Mouse (Mus musculus): Measurements from ENCODE around the gene Fntb. TPM values are rescaled to one million over a fixed set of nuclear protein-coding genes. Genes with fewer than 3 reads are reported as not detected.

Fntb gene
- 30.7 and 31.3 TPM in 2 replicates for polyA plus RNA-seq (2016; fragmentation: Nextera tagmentation; extraction: Ambion mirVana)

- Histone ChIP-seq H3K4me1 (peaks cover 21% of the 10 kb centered on the region), H3K4me3 (peak within 1 kb of the TSS; percentile 78), H3K9ac (peak within 1 kb of the TSS; percentile 81), H3K9me3 (replicated peaks) (no peaks in the 10 kb centered on the region), H3K27me3 (replicated peaks) (no peaks in the 10 kb centered on the region; the same call in 1 of the 2 replicates), H3K27ac (peak within 1 kb of the TSS; percentile 90), H3K36me3 (no peaks in the 10 kb centered on the region), H3K4me2 (peak within 1 kb of the TSS; percentile 74)
- ATAC-seq, result peak; percentile 98
- under 1% methylated on average over 31 of the region's 31 CpGs for WGBS (ENCODE audit: insufficient replicate concordance)
These were observed at the start of gene Fntb, which contains the start of gene Churc1 for GRCm38 (mm10) chr12:76765354-76765851. Fntb (plus strand) TSS chr12:76765589. Churc1 (plus strand) TSS chr12:76765538.

- Histone ChIP-seq H3K9me3 (replicated peaks) (no peaks in the 10 kb centered on the region), H3K36me3 (no peaks in the 10 kb centered on the region), H3K4me1 (peaks cover 25% of the 10 kb centered on the region), H3K4me3 (no peak overlapping the region), H3K27ac (no peak overlapping the region), H3K27me3 (replicated peaks) (peaks cover 8% of the 10 kb centered on the region), H3K9ac (no peak overlapping the region), H3K4me2 (no peak overlapping the region)
- 63% methylated on average over 4 of the region's 4 CpGs for WGBS (ENCODE audit: insufficient replicate concordance)
- ATAC-seq, result peak; percentile 66
These were observed 47.0 kb upstream of the Fntb start for GRCm38 (mm10) chr12:76718384-76718783.

- Histone ChIP-seq H3K27ac (no peak overlapping the region), H3K9me3 (replicated peaks) (no peaks in the 10 kb centered on the region), H3K36me3 (no peaks in the 10 kb centered on the region), H3K4me3 (no peak overlapping the region), H3K9ac (no peak overlapping the region), H3K4me1 (peaks cover 17% of the 10 kb centered on the region), H3K27me3 (replicated peaks) (no peaks in the 10 kb centered on the region; the same call in 1 of the 2 replicates), H3K4me2 (no peak overlapping the region)
- ATAC-seq, result no peak
These were observed 44.8 kb upstream of the Fntb start for GRCm38 (mm10) chr12:76720572-76720971.

GRCm38 (mm10) chr12:76722026-76722425 is 43.4 kb upstream of the Fntb start:
- Histone ChIP-seq H3K4me2 (no peak overlapping the region), H3K4me1 (peaks cover 17% of the 10 kb centered on the region), H3K4me3 (no peak overlapping the region), H3K36me3 (no peaks in the 10 kb centered on the region), H3K27ac (no peak overlapping the region), H3K9ac (no peak overlapping the region), H3K9me3 (replicated peaks) (no peaks in the 10 kb centered on the region), H3K27me3 (replicated peaks) (no peaks in the 10 kb centered on the region; the same call in 1 of the 2 replicates)
- no peak for ATAC-seq
- 71% methylated on average over 3 of the region's 3 CpGs for WGBS (ENCODE audit: insufficient replicate concordance)

- H3K4me2 ChIP-seq, result no peak overlapping the region
- H3K4me1 ChIP-seq, result no peaks in the 10 kb centered on the region
- peaks cover 7% of the 10 kb centered on the region for H3K9me3 ChIP-seq (replicated peaks)
- peaks cover 29% of the 10 kb centered on the region for H3K27me3 ChIP-seq (replicated peaks)
- H3K27ac ChIP-seq, result no peak overlapping the region
- 68% methylated on average over 4 of the region's 4 CpGs for WGBS (ENCODE audit: insufficient replicate concordance)
- no peaks in the 10 kb centered on the region for H3K36me3 ChIP-seq
- no peak for ATAC-seq
- no peak overlapping the region for H3K4me3 ChIP-seq
- no peak overlapping the region for H3K9ac ChIP-seq
These were observed 37.4 kb upstream of the Fntb start for GRCm38 (mm10) chr12:76727955-76728354.

GRCm38 (mm10) chr12:76750866-76751459 is 14.4 kb upstream of the Fntb start:
- Histone ChIP-seq H3K4me3 (no peak overlapping the region), H3K27ac (no peak overlapping the region), H3K4me2 (no peak overlapping the region), H3K4me1 (no peaks in the 10 kb centered on the region), H3K36me3 (no peaks in the 10 kb centered on the region), H3K27me3 (replicated peaks) (peaks cover 10% of the 10 kb centered on the region), H3K9me3 (replicated peaks) (peaks cover 4% of the 10 kb centered on the region), H3K9ac (no peak overlapping the region)
- 69% methylated on average over 16 of the region's 16 CpGs for WGBS (ENCODE audit: insufficient replicate concordance)
- no peak for ATAC-seq

GRCm38 (mm10) chr12:76752652-76753318 is 12.6 kb upstream of the Fntb start:
- no peak for ATAC-seq
- Histone ChIP-seq H3K27me3 (replicated peaks) (peaks cover 10% of the 10 kb centered on the region), H3K4me3 (no peak overlapping the region), H3K9me3 (replicated peaks) (peaks cover 4% of the 10 kb centered on the region), H3K4me1 (no peaks in the 10 kb centered on the region), H3K36me3 (no peaks in the 10 kb centered on the region), H3K9ac (no peak overlapping the region), H3K27ac (no peak overlapping the region), H3K4me2 (no peak overlapping the region)
- 35% methylated on average over 14 of the region's 14 CpGs for WGBS (ENCODE audit: insufficient replicate concordance)

GRCm38 (mm10) chr12:76765901-76766630 is 677 bp downstream of the Fntb start:
- H3K4me3 ChIP-seq, result peak overlapping the region; percentile 78
- no peaks in the 10 kb centered on the region for H3K36me3 ChIP-seq
- H3K4me2 ChIP-seq, result peak overlapping the region; percentile 74
- no peaks in the 10 kb centered on the region; the same call in 1 of the 2 replicates for H3K27me3 ChIP-seq (replicated peaks)
- peaks cover 21% of the 10 kb centered on the region for H3K4me1 ChIP-seq
- H3K9ac ChIP-seq, result peak overlapping the region; percentile 81
- peak; percentile 1; the same call in 1 of the 2 replicates for ATAC-seq
- peak overlapping the region; percentile 90 for H3K27ac ChIP-seq
- H3K9me3 ChIP-seq (replicated peaks), result no peaks in the 10 kb centered on the region
- 26% methylated on average over 20 of the region's 20 CpGs for WGBS (ENCODE audit: insufficient replicate concordance)

- Histone ChIP-seq H3K4me3 (no peak overlapping the region), H3K36me3 (peaks cover 7% of the 10 kb centered on the region), H3K27me3 (replicated peaks) (no peaks in the 10 kb centered on the region), H3K4me2 (no peak overlapping the region), H3K9ac (no peak overlapping the region), H3K27ac (no peak overlapping the region), H3K9me3 (replicated peaks) (no peaks in the 10 kb centered on the region), H3K4me1 (peaks cover 12% of the 10 kb centered on the region)
- ATAC-seq, result no peak
- WGBS (ENCODE audit: insufficient replicate concordance), result 81% methylated on average over 5 of the region's 5 CpGs
These were observed 5.6 kb downstream of the Fntb start for GRCm38 (mm10) chr12:76770841-76771500.

GRCm38 (mm10) chr12:76771540-76771939 is 6.2 kb downstream of the Fntb start:
- 79% methylated on average over 5 of the region's 5 CpGs for WGBS (ENCODE audit: insufficient replicate concordance)
- ATAC-seq, result no peak
- Histone ChIP-seq H3K27me3 (replicated peaks) (no peaks in the 10 kb centered on the region), H3K36me3 (peaks cover 10% of the 10 kb centered on the region), H3K27ac (no peak overlapping the region), H3K4me2 (no peak overlapping the region), H3K4me1 (peaks cover 6% of the 10 kb centered on the region), H3K9me3 (replicated peaks) (no peaks in the 10 kb centered on the region), H3K9ac (no peak overlapping the region), H3K4me3 (no peak overlapping the region)

- H3K9ac ChIP-seq, result no peak overlapping the region
- H3K9me3 ChIP-seq (replicated peaks), result no peaks in the 10 kb centered on the region
- H3K4me3 ChIP-seq, result no peak overlapping the region
- no peak overlapping the region for H3K4me2 ChIP-seq
- no peaks in the 10 kb centered on the region for H3K4me1 ChIP-seq
- H3K27ac ChIP-seq, result no peak overlapping the region
- 47% methylated on average over 3 of the region's 3 CpGs for WGBS (ENCODE audit: insufficient replicate concordance)
- H3K27me3 ChIP-seq (replicated peaks), result no peaks in the 10 kb centered on the region
- ATAC-seq, result no peak
- H3K36me3 ChIP-seq, result peaks cover 18% of the 10 kb centered on the region
These were observed 9.3 kb downstream of the Fntb start for GRCm38 (mm10) chr12:76774652-76775051.
